Mouse (Mus musculus): Measurements from ENCODE around the gene Myo15.
"Not testable (repeated sequence)": the region's sequence is repeated elsewhere in the genome, so short reads cannot be mapped to it uniquely, and the experiment has no call there.

Gene Myo15

GRCm38 (mm10) chr11:60508950-60509349 is 39.8 kb downstream of the Myo15 start:
- no peak for DNase-seq

GRCm38 (mm10) chr11:60509500-60509899 is 40.4 kb downstream of the Myo15 start:
- DNase-seq, result no peak

GRCm38 (mm10) chr11:60511893-60512292 is 42.8 kb downstream of the Myo15 start:
- DNase-seq, result no peak

DNA sequence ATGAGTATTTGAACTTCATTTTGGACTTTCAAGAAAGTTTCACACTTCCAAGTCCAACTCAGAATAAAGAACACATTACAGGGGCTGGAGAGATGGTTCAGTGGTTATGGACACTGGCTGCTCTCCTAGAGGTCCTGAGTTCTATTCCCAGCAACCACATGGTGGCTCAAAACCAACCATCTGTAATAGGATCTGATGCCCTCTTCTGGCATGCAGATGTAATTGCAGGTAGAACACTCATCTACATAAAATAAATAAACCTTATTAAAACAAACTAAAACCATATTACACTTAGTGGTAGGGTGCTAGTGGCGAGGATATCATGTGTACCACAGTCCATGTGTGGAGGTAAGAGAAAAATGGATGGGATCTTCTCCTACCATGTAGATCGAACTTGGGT is 43.4 kb downstream of the Myo15 start:
- no peak for DNase-seq

- no peak for DNase-seq
These were observed 45.8 kb downstream of the Myo15 start for GRCm38 (mm10) chr11:60514941-60515340.

DNA sequence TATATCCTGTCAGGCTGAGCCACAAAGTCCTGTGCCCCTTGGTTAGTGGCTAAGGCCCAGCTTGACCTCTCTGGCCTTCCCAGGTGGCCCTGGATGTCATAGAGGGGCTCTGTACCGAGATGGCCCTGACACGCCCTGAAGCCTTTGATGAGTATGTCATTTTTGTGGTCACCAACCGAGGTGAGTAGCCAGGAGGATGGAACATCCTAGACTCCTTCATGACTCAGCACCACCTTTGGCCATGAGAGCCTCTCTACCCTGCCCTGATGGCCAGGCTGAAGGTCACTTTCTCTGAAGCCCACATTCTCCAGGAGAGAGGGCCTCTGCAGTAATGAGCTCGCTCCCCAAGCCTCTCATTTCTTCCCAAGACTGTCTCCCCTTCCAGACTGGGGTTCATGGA is 49.2 kb downstream of the Myo15 start:
- no peak for DNase-seq

GRCm38 (mm10) chr11:60522027-60522426 is 52.9 kb downstream of the Myo15 start:
- no peak for DNase-seq

GRCm38 (mm10) chr11:60522661-60523365 is 53.7 kb downstream of the Myo15 start:
- no peak for DNase-seq

DNA sequence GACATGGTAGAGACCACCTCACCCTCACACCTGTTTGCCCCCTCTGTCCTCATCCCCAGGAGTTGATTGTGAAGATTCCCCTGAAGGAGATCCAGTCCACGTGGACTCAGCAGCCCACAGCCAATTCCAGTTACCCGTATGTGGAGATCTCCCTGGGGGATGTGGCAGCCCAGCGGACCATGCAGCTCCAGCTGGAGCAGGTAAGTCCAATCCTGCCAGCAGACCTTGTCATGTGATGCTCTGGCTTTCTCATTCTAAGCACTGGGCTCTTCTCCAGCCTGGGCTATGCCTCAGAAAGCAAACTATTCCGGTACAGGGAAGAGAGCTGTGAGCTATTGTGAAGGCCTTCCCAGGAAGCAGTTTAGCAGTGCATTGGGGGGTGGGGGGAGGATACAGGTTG is 57.3 kb downstream of the Myo15 start:
- DNase-seq, result no peak

GRCm38 (mm10) chr11:60535676-60536075 is 66.5 kb downstream of the Myo15 start:
- no peak for DNase-seq

DNA sequence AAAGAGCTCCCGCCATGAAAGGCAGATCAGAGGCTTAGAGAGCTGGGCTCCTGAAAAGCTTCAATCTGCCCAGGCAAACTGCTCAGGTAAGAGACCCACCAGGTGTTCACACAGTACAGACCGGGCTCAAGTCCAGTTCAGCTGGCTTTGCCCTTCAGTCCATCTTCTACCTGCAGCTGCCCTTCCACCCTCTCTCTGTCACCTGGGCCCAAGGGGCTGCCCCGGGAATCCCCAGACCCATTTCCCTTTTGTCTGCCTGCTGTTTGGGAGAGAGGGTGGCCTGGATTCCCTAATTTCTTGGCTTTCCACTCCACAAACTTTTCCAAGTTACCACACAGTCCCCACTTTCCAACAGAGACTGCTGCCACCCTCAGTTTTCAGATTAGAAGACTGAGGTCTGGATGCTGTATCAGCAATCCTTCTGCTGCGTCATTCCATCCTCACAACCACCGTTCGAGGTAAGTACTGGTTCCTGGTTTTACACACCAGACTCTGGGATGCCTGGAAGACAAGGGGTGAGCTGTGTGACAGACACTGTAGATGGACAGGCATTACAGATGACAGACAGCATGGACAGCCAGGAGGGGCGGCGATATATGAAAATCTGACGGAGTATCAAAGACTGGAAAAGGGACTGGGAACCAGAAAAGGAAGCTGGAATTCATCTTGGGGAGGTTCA is 67.2 kb downstream of the Myo15 start, which contains the start of gene Alkbh5:
Gene Alkbh5 (plus strand): TSS at position 202 of the 679 bp plus-strand sequence.
- peak; percentile 55 for DNase-seq

DNA sequence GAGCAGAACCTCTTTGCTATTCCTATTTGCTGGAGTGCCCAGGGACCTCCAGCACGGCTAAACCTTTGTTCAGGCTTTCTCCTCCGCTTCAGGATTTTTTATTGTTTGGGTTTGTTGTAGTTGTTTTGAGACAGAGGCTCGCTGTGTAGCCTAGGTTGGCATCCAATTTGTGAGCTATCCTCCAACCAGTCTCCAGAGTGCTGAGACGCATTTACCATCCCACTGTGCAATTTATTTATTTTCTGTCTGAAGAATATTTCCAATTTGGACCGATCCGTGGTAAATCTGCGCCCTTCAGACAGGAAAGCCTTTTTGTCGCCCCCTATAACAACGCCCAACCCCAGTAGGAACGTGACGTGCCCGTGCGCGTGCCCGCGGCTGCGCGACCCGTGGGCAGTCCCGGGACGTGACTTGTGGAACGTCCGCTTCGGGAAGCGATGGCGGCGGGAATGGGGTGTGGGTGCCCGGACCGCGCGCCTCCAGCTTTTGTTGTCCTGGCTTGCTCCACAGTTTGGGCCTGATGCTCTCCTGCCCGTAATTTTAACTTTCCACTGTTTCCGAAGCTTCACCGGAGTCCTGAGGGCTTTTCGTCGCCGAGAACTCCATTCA is 67.8 kb downstream of the Myo15 start:
- DNase-seq, result peak; percentile 92

DNA sequence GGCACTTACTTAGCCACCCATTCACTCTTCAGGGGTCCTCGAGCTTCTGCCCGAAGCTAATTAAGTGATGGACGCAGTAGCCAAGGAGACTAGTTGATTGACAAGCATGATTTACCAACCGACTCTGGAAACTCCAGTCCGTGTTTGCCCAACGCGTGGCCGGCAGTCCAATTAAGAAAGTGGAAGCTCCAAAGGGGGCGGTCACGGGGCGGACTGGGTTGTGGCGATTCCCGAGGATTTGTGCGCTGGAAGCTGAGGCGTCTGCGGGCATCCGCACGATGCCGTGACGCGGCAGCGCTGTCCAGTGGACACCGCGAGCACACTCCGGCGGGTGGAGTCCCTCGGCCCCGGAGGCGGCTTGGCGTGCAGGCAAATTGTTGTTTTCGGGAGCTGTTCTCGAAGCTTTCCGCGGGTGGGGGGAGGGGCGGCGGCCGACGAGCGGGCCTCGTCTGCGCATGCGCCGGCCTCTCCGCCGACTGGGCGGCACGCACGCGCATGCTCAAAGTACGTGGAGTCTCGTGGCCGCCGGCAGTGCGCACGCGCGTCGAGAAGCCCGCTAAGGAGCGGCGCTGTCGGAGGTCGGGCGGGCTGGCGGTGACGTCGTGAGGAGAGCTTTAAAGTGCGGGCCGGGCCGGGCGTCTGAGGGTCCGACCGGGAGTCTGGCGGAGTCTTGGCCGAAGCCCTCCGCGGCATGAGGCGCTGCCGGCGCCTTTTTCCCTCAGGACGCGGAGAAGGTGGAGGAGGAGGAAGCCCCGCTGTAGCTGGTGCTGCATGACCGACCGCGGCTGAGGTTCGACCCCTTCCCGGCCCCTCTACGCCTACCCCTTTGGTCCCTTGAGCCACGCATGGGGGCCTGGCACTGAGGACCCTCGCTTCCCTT is 68.6 kb downstream of the Myo15 start:
- DNase-seq, result peak; percentile 99

GRCm38 (mm10) chr11:60538371-60539281 is 69.5 kb downstream of the Myo15 start:
- DNase-seq, result peak; percentile 42

GRCm38 (mm10) chr11:60539540-60539939 is 70.4 kb downstream of the Myo15 start:
- DNase-seq, result no peak

GRCm38 (mm10) chr11:60540002-60540610 is 71.0 kb downstream of the Myo15 start:
- no peak for DNase-seq

DNA sequence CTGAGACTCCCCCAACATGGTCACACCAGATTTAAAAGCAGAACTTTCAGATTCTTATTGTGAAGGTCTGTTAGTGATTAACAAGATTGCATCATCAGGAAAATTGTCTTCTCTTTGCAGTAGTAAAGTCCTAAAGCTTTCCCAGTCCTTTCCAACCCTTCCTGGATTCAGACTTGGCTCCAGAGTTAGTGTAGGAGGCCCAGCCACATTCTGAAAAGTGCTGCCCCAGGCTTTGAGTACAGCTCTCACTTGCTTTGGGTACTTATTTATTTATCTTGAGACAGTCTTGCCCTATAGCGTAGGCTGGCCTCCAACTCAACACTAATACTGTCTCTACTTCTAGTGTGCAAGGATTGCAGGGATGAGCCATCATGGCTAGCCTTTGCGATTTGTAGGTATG is 71.6 kb downstream of the Myo15 start:
- no peak for DNase-seq

- DNase-seq, result no peak
These were observed 72.7 kb downstream of the Myo15 start for GRCm38 (mm10) chr11:60541831-60542230.

- not testable (repeated sequence) for DNase-seq
These were observed 74.1 kb downstream of the Myo15 start for GRCm38 (mm10) chr11:60543211-60543610.

DNA sequence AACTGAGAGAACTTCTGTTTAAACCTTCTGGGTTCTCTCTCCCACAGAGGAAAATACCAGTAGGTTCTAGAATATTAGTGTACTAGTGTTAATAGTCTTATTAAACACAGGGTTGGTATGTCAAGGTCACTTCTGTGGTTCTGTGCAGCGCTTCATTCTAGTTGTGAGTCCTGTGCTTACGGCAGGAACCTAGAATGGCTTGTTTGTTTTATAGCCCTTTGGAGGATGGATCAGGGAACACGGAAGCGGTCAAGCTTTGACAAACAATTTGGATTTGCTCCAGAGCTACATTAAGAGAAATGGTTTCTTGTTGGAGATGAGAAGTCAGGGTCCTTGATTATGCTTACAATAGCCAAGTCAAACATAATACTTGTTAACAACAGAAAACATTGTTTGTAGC is 76.3 kb downstream of the Myo15 start:
- no peak for DNase-seq

DNA sequence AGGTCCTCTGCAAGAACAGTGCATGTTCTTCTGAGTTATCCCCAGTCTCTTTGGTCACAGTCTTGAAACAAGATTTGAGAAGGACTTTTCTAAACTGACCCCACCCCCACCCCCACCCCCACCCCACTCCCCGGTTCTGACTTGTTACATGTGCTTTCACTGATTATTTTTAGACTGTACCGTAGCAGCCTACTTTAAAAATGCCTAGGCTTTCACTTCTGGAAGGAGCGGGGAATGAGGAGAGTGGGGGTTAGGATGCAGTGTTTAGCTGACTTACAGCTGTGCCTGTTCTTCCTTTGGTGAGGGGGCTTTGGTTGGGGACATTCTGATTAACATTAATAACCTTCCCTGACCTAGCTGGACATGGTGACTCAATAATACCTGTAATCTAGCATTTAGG is 79.0 kb downstream of the Myo15 start:
- DNase-seq, result no peak

- no peak for DNase-seq
These were observed 84.0 kb downstream of the Myo15 start for GRCm38 (mm10) chr11:60553091-60553490.

All from cerebellum, adult 9-10 months (tissue).